Mouse (Mus musculus): ENCODE data around the gene Pax7.

Pax7 gene

GRCm38 (mm10) chr4:139750926-139751325 is 82.4 kb downstream of the Pax7 start:
- DNase-seq (ENCODE audit: low read depth): no peak

DNA sequence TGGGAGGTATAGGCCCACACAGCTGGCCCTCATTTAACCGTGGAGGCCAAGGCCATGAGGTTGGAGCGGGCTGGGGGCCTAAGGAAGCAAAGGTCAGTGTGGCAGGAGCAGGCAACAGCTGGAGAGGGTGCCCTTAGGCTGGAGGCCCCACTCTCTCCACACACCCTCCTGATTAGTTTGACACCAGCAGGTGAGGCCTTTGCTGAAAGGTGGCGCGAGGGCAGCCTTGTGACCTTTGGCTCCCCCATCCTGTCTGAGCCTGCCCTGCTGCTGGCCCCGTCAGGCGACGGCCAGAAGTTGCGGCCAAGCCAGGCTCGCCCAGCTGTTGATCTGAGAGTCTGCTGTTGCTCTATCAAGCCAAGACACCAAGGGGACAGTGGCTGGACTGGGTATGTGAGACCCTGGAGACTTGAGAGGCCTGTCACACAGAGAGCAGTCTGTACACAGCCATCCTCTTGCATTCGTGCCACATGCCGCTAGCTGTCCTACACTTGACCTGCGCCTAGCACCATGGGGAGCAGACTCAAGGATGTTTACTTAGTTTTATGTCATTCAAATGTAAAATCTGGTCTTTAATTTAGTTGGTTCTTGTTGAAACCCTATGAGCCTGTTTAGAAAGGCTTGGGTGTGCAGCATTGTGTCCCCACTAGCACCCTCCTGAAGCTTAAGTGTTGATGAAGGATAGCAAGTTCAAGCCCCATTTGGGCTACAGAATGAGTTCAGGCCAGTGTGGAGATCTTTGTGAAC is 86.0 kb downstream of the Pax7 start:
- DNase-seq (ENCODE audit: low read depth): no peak

DNA sequence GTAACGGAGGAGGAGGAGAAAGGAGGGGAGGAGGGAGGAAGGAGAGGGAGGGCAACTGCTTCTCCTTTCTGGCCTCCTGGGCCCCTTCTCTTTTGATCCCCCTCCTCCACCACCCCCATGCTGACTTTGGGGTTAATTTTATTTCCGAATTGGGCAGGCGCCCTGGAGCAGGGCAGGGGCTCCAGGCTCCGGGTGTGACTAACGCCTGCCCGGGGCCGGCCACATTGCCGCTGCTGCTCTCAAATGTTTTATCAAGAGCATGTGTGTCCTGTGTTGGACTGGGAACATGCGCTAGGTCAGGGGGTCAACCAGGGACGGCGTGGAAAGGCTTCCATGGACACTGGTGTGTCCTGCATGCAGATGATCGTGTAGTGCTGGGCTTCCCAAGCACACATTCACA is 87.2 kb downstream of the Pax7 start:
- no peak for DNase-seq (ENCODE audit: low read depth)

GRCm38 (mm10) chr4:139744765-139745395 is 88.4 kb downstream of the Pax7 start:
- DNase-seq (ENCODE audit: low read depth): no peak

DNA sequence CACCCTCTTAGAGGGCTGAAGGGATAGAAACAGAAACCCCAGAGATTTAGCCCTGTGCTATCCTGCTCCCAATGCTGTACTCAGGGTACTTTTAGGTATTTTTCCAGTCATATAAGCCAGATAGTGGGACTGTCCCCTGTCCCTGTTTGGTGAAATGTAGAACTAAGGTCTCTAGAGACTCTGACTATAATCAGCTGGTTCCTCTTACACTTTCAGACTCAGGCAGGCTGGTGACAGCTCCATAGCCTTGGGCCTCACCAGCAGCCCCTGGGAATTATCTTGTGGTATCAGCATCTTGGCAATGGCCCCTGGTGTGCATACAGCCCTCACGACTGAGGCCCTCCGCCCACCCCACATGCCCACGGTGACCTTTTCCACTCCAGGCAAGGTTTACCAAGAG is 89.7 kb downstream of the Pax7 start:
- no peak for DNase-seq (ENCODE audit: low read depth)

GRCm38 (mm10) chr4:139737035-139737434 is 96.3 kb downstream of the Pax7 start:
- no peak for DNase-seq (ENCODE audit: low read depth)

DNA sequence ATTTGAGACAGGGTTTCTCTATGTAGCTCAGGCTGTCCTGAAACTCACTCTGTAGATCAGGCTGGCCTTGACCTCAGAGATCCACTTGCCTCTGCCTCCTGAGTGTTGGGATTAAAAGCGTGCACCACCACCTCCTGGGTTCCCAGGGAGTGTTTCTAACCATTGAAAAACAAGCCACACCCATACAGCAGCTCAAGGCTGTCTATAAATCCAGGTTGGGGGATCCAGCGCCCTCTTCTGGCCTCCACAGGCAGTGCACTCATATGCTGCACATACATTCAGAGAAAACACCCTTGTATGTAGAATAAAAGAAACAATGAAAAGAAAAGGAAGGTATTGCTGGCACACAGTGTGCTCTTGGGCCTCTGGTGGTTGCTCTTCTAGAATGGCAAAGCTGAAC is 106.2 kb downstream of the Pax7 start:
- no peak for DNase-seq (ENCODE audit: low read depth)

DNA sequence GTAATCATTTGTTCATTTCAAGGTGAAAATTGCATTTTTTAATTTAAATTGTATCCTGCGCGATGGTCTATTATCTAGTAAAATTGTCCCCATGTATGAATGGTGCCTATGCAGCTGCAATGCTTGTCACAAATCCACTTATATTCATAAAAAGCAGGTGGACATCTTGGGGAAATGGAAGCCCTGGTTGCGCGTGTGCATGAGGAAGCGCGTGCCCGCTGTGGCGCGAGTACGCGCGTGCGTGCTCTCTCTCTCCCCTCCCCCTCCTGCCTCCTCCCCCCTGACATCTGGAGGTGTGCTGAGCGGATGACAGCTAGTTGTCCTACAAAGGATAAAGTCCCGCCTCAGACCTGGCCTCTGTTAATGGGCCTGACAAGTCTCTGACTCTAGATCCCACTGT is 107.9 kb downstream of the Pax7 start:
- DNase-seq (ENCODE audit: low read depth): no peak

DNA sequence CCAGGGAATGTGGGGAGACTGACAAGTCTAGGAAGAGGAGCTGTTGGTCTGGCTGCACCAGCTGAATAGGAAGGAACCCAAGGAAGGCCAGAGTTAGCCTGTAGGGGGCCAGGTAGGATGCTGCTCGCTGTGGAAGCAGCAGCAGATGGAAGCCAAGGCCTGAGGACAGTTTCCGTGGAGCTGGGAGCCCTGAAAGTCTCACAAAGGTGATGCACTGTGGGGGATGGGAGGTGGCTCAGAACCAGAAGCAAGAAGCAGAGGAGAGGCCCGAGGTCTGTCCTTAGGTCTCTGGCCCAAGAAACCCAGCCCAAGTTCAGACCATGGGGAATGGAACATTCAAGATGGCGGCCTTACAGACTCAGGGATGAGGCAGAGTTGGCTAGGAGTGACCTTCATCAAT is 109.0 kb downstream of the Pax7 start:
- DNase-seq (ENCODE audit: low read depth): no peak

DNA sequence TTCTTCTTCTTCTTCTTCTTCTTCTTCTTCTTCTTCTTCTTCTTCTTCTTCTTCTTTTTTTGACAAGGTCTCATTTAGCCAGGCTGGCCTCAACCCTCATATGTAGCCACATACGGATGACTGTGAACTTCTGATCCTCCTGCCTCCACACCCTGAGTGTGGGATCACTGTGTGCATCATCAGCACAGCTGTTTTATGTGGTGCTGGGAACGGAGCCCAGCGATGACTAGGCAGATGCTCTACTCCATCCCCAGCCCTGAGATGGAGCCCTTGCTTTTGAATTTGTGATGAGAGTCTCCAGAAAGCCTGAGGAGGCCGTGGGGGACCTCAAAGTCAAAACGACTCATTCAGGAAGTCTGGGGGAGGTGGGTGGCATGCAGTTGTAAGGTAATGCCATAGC is 114.3 kb downstream of the Pax7 start:
- DNase-seq (ENCODE audit: low read depth): no peak

- peak; percentile 86 for DNase-seq (ENCODE audit: low read depth)
Measured at GRCm38 (mm10) chr4:139716477-139717169, 116.7 kb downstream of the Pax7 start.

DNA sequence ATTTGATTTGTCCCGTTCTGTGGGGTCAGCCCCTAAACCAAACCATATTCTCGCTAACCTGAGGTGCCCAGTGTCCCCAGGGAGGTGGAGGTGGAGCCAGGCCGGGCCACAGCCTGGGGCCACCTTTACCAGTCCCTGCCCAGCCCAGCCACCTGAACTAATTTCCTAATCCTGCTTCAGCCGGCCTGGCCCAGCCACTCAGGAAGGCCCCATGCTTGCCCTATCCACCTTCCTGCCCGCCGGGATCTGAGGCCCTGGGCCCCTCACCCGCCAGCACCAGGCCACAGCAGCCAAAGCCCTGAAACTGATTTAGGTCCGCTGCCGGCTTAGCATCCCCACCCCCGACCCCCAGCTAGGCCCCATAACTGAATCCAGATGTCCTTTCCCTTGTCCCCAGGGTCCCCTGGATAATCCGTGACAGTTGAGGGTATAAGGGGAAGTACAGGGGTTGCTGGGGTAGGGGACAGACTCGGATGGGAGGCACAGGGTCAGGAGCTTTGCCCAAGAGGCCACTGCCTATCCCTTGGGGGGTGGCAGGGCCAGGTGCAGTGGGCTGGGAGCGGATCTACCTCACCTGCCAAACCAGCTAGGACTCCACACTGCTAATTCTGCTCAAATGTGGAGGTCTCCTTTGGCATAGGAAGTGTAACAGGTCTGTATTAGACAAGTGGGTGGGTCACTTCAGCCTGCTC is 117.9 kb downstream of the Pax7 start:
- no peak for DNase-seq (ENCODE audit: low read depth)

DNA sequence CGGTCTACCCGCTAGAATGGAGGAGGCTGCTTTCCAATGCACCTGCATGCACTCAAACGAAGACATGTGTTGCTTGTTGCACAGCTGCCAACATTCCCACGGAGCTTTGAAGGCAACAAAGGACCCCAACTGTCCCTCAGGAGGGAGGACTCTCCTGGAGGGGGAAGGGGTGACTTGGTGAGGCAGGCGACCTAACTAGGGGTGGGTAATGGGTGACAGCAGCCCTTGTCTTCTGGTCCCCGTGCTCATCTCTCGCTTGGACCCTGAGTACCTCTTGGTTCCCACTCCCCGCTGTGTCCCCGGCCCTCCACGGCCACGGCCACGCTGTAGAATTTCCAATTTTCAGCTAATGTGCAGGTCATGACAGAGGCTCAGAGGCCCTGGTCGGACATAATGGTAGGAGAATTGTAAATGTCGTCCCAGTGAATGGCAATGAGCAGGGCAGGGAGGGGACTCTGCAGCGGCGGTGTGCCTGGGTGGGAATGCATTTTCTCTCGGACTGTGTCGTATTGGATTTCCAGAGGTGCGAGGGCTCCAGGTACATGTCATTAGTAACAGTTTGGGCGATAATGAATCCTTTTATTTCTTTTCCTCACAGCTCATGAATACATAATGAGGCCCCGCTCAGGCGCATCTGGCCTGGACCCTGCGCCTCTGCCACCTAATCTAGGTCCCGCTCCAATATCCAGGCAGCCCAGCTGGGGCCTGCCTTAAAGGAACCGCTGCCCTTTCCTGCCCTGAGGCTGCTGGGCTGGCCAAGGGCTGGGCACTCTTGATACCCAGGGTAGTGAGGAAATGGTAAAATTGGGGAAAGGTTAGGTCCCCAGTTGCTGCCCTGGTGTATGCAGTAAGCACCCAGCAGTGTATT is 122.6 kb downstream of the Pax7 start:
- DNase-seq (ENCODE audit: low read depth): no peak

DNA sequence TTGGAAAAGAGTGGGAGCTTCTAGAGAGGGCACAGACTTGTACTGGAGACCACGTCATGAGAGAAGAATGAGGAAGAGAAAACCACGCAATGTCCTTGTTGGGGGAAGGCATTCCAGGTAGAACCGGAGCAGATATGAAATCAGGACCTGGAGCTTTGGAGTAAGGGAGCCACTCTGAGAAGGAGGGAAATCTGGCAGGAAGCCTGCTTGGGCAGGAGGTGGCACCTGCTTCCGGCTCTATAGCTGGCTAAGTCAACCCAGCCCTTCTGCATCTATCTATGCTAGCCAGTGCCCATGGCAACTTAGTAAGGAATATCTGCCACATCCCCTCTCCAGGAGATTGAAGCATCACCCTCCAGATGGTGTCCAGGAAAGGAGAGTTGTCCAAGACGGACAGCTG is 127.3 kb downstream of the Pax7 start:
- DNase-seq (ENCODE audit: low read depth): no peak

- no peak for DNase-seq (ENCODE audit: low read depth)
Measured at GRCm38 (mm10) chr4:139703468-139703867, 129.9 kb downstream of the Pax7 start.

DNA sequence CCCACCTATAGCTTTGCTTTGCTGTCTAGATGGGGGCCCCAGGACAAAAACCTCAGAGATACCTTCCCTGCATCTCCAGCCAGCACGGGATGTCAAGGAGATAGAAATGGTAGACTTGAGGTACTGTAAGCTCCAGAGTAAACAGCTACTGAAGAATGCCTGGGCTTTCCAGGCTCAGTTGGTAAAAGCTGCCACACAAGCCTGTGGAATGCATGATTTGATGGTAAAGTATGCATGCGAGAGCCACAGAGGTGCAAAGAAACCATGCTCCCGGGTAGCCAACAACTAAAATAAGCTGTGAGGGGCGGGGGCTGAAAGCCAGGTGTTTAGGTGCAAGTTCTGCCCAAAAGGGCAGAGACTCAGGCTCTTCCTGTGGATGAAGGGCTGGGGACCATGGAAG is 130.4 kb downstream of the Pax7 start:
- no peak for DNase-seq (ENCODE audit: low read depth)

DNA sequence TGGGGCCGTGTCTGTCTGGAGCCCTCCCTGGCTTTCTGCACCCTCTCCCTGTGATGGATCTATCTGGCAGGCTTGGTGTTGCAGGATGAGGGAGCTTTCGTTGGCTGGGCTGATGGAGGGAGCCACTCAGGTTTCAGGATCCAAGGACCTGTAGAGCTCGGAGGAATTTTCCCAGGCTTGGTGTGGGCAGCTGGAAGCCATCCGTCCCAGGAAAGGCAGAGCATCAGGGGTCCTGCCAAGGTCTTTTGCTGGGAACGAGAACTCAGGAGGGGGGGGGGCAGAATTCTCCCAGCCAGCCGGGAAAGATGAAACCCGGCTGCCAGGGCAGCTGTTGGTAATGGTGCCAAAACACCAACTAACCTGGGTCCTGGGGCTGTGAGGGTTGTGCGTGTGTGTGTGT is 134.7 kb downstream of the Pax7 start:
- DNase-seq (ENCODE audit: low read depth): no peak

- DNase-seq (ENCODE audit: low read depth): no peak
Measured at GRCm38 (mm10) chr4:139697755-139698154, 135.6 kb downstream of the Pax7 start.

- DNase-seq (ENCODE audit: low read depth): no peak
Measured at GRCm38 (mm10) chr4:139693315-139693714, 140.0 kb downstream of the Pax7 start.

GRCm38 (mm10) chr4:139689627-139690269 is 143.6 kb downstream of the Pax7 start:
- DNase-seq (ENCODE audit: low read depth): no peak

DNA sequence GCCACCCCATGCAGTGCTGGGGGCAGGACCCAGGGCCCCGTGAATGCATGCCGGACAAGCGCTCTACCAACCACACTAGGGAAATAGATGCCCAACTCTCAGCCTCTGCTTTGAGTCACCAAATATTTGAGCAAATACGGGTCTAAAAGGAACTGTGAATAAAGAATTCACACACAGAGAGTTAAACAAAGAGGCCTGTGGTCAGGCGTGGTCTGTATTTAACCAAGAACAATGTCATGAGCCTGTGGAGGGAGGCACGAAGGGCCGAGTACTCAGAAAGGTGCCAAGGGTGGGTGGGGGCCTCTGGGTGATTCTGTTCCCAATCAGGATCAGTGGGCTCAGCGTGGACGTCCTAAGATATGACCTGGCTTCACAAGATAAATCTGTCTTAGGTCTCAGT is 145.3 kb downstream of the Pax7 start:
- no peak for DNase-seq (ENCODE audit: low read depth)

Data from fibroblast of lung, adult 2 months (primary cell).